Mouse (Mus musculus) kidney, postnatal 0 days (tissue): ENCODE results near the gene A3galt2. TPM values are rescaled to one million over a fixed set of nuclear protein-coding genes. Genes with fewer than 3 reads are reported as not detected.

Source experiments
- ATAC-seq: fragments of 200-750 bp; cut with Nextera tagmentation; replicated peaks from 2 replicates; pipeline ENCODE4 v1.8.0; 2017; ENCODE audit warnings: low read depth, moderate number of reproducible peaks, moderate TSS enrichment, moderate library complexity; ENCODE audit not compliant: low FRiP score
- DNase-seq: peaks from one replicate; pipeline ENCODE4 v3.0.0-alpha.2; 2016; ENCODE audit warnings: low spot score
- H3K27ac ChIP-seq: fragments of 300-500 bp; sonication (generic); 2 replicates; pipeline ENCODE4 v1.5.1; 2014; ENCODE audit warnings: mild to moderate bottlenecking
- H3K27me3 ChIP-seq: fragments of 300-500 bp; sonication (generic); 2 replicates; pipeline ENCODE4 v1.6.1; 2014; ENCODE audit warnings: low read length, mixed read lengths; ENCODE audit not compliant: insufficient read depth
- H3K36me3 ChIP-seq: fragments of 300-500 bp; sonication (generic); 2 replicates; pipeline ENCODE4 v1.6.1; 2014; ENCODE audit warnings: low read length, mixed read lengths; ENCODE audit not compliant: insufficient read depth
- H3K4me1 ChIP-seq: fragments of 300-500 bp; sonication (generic); replicated peaks from 2 replicates; pipeline ENCODE4 v1.6.1; 2014; ENCODE audit warnings: antibody characterized with exemption, low read length, mixed read lengths; ENCODE audit not compliant: insufficient read depth
- H3K4me2 ChIP-seq: fragments of 300-500 bp; sonication (generic); 2 replicates; pipeline ENCODE4 v1.6.1; 2014; ENCODE audit warnings: mild to moderate bottlenecking, low read length, moderate library complexity, mixed read lengths
- H3K4me3 ChIP-seq: fragments of 300-500 bp; sonication (generic); replicated peaks from 2 replicates; pipeline ENCODE4 v1.5.1; 2014; ENCODE audit warnings: low read depth, low read length
- H3K9ac ChIP-seq: fragments of 300-500 bp; sonication (generic); 2 replicates; pipeline ENCODE4 v1.6.1; 2014; ENCODE audit warnings: low read depth, low read length
- H3K9me3 ChIP-seq: fragments of 300-500 bp; sonication (generic); replicated peaks from 2 replicates; pipeline ENCODE4 v1.6.1; 2016; ENCODE audit warnings: low read length, inconsistent platforms, mixed read lengths
- CTCF ChIP-seq: IDR thresholded peaks from 2 replicates; pipeline ENCODE4 v1.5.1; 2016; ENCODE audit warnings: antibody characterized with exemption, low read depth, mild to moderate bottlenecking, moderate library complexity
- WGBS: fragments of 180-500 bp; shearing (Covaris S2); extraction: QIAGEN DNeasy Blood & Tissue Kit; methylation state at CpG from one replicate; pipeline ENCODE4 v1.1.7; 2014; 5-methylcytosine and 5-hydroxymethylcytosine counted together
- polyA plus RNA-seq: library from polyadenylated mRNA; unstranded; fragments of >200 nt; fragmentation: Nextera tagmentation; extraction: Ambion mirVana; gene quantifications from 2 replicates; pipeline ENCODE4 v1.2.1, GENCODE M21; 2015

The A3galt2 gene
- polyA plus RNA-seq, 1 experiment from 2014 or later = 0.13 TPM

DNA sequence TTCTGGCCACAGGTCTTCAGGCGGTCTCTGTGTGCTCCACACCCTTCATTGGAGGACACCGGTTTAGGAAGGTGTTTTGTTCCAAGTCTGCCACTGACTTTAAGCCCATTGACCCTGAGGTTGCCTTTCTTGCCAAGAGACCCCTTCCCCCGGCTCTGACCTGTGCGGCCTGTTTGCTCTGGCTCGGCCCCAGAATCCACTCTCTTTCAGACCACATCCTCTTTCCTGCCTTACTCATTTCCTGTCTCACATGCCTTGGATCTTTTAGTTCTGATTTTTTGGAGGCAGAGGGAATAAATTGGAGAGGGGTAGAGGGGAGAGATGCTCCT is 25.5 kb upstream of the A3galt2 start:
- DNase-seq = peak; percentile 67
- 2% methylated on average over 5 of the region's 5 CpGs for WGBS
- TF ChIP-seq CTCF = no peak
- H3K4me1 ChIP-seq = peaks cover 48% of the 10 kb centered on the region
- no peak for ATAC-seq
- peak overlapping the region; percentile 100 for H3K9ac ChIP-seq
- peak overlapping the region; percentile 98 for H3K27ac ChIP-seq
- no peaks in the 10 kb centered on the region for H3K27me3 ChIP-seq
- no peaks in the 10 kb centered on the region for H3K36me3 ChIP-seq
- H3K4me3 ChIP-seq = peak overlapping the region; percentile 99
- no peaks in the 10 kb centered on the region for H3K9me3 ChIP-seq
- H3K4me2 ChIP-seq = peak overlapping the region; percentile 78

- ATAC-seq = no peak
- H3K4me2 ChIP-seq = peak overlapping the region; percentile 78
- no peak for DNase-seq
- peaks cover 54% of the 10 kb centered on the region for H3K4me1 ChIP-seq
- peak overlapping the region; percentile 99; the same call in 1 of the 2 replicates for H3K4me3 ChIP-seq
- H3K27ac ChIP-seq = peak overlapping the region; percentile 98
- no peaks in the 10 kb centered on the region for H3K9me3 ChIP-seq
- no peak for TF ChIP-seq CTCF
- no peaks in the 10 kb centered on the region for H3K27me3 ChIP-seq
- H3K9ac ChIP-seq = peak overlapping the region; percentile 100; the same call in 1 of the 2 replicates
- no peaks in the 10 kb centered on the region for H3K36me3 ChIP-seq
- 46% methylated on average over 6 of the region's 6 CpGs for WGBS
Measured at GRCm38 (mm10) chr4:128730271-128730670, 24.9 kb upstream of the A3galt2 start.

DNA sequence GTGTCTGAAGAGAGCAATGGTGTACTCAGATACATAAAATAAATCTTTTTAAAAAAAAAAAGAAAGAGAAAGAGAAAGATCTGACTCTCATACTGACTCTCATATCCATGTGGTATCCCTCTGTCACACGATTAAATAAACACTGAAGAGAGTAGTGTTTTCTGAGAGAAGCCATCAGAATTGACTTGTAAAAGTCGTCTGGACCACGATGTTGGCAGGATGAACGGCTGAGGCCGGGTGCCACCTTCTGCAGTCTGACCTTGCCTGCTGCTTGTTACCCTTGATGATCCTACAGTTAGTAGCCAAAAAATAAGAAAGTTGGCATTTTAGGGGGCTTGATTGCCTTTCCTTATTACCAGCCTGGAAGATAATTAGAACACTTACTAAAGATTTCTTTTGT is 22.4 kb upstream of the A3galt2 start:
- no peak for TF ChIP-seq CTCF
- Histone ChIP-seq H3K36me3 (no peaks in the 10 kb centered on the region), H3K27me3 (no peaks in the 10 kb centered on the region), H3K9ac (no peak overlapping the region), H3K9me3 (no peaks in the 10 kb centered on the region), H3K4me2 (no peak overlapping the region), H3K27ac (no peak overlapping the region), H3K4me3 (no peak overlapping the region), H3K4me1 (peaks cover 68% of the 10 kb centered on the region)
- no peak for ATAC-seq
- 27% methylated on average over 5 of the region's 5 CpGs for WGBS
- DNase-seq = no peak

- H3K27ac ChIP-seq = peak overlapping the region; percentile 76
- H3K4me2 ChIP-seq = peak overlapping the region; percentile 14; the same call in 1 of the 2 replicates
- H3K4me3 ChIP-seq = no peak overlapping the region
- WGBS = 16% methylated on average over 6 of the region's 6 CpGs
- DNase-seq = no peak
- H3K9me3 ChIP-seq = no peaks in the 10 kb centered on the region
- no peaks in the 10 kb centered on the region for H3K27me3 ChIP-seq
- H3K36me3 ChIP-seq = no peaks in the 10 kb centered on the region
- 0 out of 2 replicates have a peak overlapping the region, but pooled peaks have one; percentile 5 for H3K9ac ChIP-seq
- no peak for TF ChIP-seq CTCF
- peaks cover 71% of the 10 kb centered on the region for H3K4me1 ChIP-seq
- ATAC-seq = no peak
Measured at GRCm38 (mm10) chr4:128733496-128733895, 21.7 kb upstream of the A3galt2 start.

- no peak for TF ChIP-seq CTCF
- Histone ChIP-seq H3K36me3 (no peaks in the 10 kb centered on the region), H3K4me1 (peaks cover 64% of the 10 kb centered on the region), H3K4me3 (no peak overlapping the region), H3K27ac (peak overlapping the region; percentile 82), H3K27me3 (no peaks in the 10 kb centered on the region), H3K9me3 (no peaks in the 10 kb centered on the region), H3K4me2 (peak overlapping the region; percentile 14; the same call in 1 of the 2 replicates), H3K9ac (0 out of 2 replicates have a peak overlapping the region, but pooled peaks have one; percentile 5)
- DNase-seq = peak; percentile 94
- 7% methylated on average over 5 of the region's 5 CpGs for WGBS
- peak; percentile 69 for ATAC-seq
Measured at GRCm38 (mm10) chr4:128734217-128734616, 20.9 kb upstream of the A3galt2 start.

DNA sequence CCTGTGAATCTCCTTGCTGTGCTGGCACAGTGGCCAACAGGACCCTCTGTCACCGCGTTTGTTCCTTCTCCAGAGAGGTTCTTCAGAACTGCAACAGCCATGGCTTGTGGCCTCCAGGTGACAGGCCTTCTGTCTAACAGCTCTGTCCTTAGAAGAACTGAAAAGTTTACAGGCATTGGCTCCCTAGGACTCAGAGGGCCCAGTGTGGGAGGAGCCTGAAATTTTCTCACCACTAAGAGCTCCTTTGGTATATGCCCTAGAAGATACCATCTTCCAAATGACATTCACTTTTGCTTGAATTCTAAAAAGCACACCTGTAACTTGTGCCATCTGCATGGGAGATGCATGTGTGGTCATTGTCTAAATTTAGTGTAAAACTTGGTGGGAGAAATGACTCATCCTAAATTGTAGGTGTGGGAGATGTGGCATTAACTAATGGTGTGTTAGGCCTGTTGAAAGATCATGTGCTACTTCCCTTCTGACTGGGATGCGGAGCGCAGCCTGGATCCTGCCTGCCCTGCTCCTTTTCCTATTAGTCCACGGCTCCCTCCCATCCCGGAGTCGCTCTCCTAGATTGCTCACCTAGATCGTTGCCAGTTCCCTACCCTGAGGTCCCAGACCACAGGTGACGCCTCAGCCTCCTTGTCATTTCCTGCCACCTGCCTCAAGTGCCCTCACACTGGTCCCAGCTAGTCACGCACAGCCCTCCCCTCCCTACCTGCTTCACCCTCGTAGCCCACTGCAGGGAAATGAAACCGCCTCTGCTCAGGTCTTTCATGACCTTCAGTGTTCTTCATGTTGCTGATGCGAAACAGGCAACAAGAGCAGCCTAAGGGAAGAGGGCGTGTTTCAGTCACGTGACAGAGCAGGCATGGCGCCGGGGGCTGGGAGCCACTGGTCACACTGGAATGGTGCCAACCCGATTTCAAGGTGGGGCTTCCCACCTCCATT is 20.2 kb upstream of the A3galt2 start:
- peak overlapping the region; percentile 82 for H3K27ac ChIP-seq
- no peak overlapping the region for H3K4me3 ChIP-seq
- no peaks in the 10 kb centered on the region for H3K36me3 ChIP-seq
- no peaks in the 10 kb centered on the region for H3K27me3 ChIP-seq
- H3K4me2 ChIP-seq = peak overlapping the region; percentile 9; the same call in 1 of the 2 replicates
- ATAC-seq (peak; percentile 72), DNase-seq (no peak)
- no peak for TF ChIP-seq CTCF
- no peaks in the 10 kb centered on the region for H3K9me3 ChIP-seq
- H3K9ac ChIP-seq = no peak overlapping the region
- H3K4me1 ChIP-seq = peaks cover 57% of the 10 kb centered on the region
- WGBS = 54% methylated on average over 18 of the region's 18 CpGs
